20 mouse cellular contexts compared by ENCODE assay signal in genomic region chr7:130624299-130624698, GRCm38 (mm10). TPM values are rescaled to one million over a fixed set of nuclear protein-coding genes. Genes with fewer than 3 reads are reported as not detected.
DNase-seq lines count a peak whose midpoint lies in the region; ATAC-seq and TF ChIP-seq lines count a peak whose summit lies in the region.
"Had no signal": no experiment of that assay in that cellular context is flagged by ENCODE, and none has a peak within 500 bp of the region (broad histone marks: within the 10 kb centered on the region; RNA-seq: fewer than 3 reads in every experiment).

No protein-coding gene starts in this region.

- H3K9me3 ChIP-seq in heart, postnatal 0 days (replicated peaks; ENCODE audit: control insufficient read depth, low read length), result no peaks in the 10 kb centered on the region
- H3K9me3 ChIP-seq in embryonic facial prominence, embryonic 14.5 days (ENCODE audit: control insufficient read depth, low read length), result no peaks in the 10 kb centered on the region
- H3K9me3 ChIP-seq in embryonic facial prominence, embryonic 15.5 days (replicated peaks), result no peaks in the 10 kb centered on the region
- H3K9me3 ChIP-seq in stomach, embryonic 16.5 days (replicated peaks; ENCODE audit: control insufficient read depth, low read length), result no peaks in the 10 kb centered on the region
- H3K9me3 ChIP-seq: embryonic facial prominence, embryonic 12.5 days; forebrain, embryonic 12.5 days; hindbrain, embryonic 15.5 days had no signal

- H3K4me3 ChIP-seq in heart, postnatal 0 days (ENCODE audit: low read depth, low read length), result no peak overlapping the region
- no peak overlapping the region for H3K4me3 ChIP-seq in embryonic facial prominence, embryonic 14.5 days (ENCODE audit: low read depth, low read length)
- H3K4me3 ChIP-seq in embryonic facial prominence, embryonic 15.5 days (replicated peaks), result no peak overlapping the region
- no peak overlapping the region for H3K4me3 ChIP-seq in stomach, embryonic 16.5 days (replicated peaks; ENCODE audit: low read length)
- H3K4me3 ChIP-seq: embryonic facial prominence, embryonic 12.5 days; erythroblast, embryonic 14.5 days; forebrain, embryonic 12.5 days; heart, adult 2 months; hindbrain, embryonic 15.5 days had no signal

- H3K4me1 ChIP-seq in heart, postnatal 0 days (ENCODE audit: control insufficient read depth, insufficient read depth), result peaks cover 23% of the 10 kb centered on the region; the same call in 1 of the 2 replicates
- 0 out of 2 replicates have a peak, but pooled peaks cover 5% of the 10 kb centered on the region for H3K4me1 ChIP-seq in embryonic facial prominence, embryonic 14.5 days (ENCODE audit: control insufficient read depth, insufficient read depth, low read length)
- H3K4me1 ChIP-seq in embryonic facial prominence, embryonic 15.5 days, result 0 out of 2 replicates have a peak, but pooled peaks cover 29% of the 10 kb centered on the region
- H3K4me1 ChIP-seq in stomach, embryonic 16.5 days (ENCODE audit: control insufficient read depth, insufficient read depth, low read length), result 0 out of 2 replicates have a peak, but pooled peaks cover 3% of the 10 kb centered on the region
- H3K4me1 ChIP-seq: embryonic facial prominence, embryonic 12.5 days; forebrain, embryonic 12.5 days; hindbrain, embryonic 15.5 days had no signal

- H3K4me2 ChIP-seq in heart, postnatal 0 days (ENCODE audit: low read depth, low read length), result no peak overlapping the region
- H3K4me2 ChIP-seq in embryonic facial prominence, embryonic 14.5 days (ENCODE audit: low read depth, low read length), result no peak overlapping the region
- H3K4me2 ChIP-seq in embryonic facial prominence, embryonic 15.5 days (replicated peaks), result no peak overlapping the region
- H3K4me2 ChIP-seq in stomach, embryonic 16.5 days (ENCODE audit: low read depth, low read length), result no peak overlapping the region
- H3K4me2 ChIP-seq: embryonic facial prominence, embryonic 12.5 days; forebrain, embryonic 12.5 days; hindbrain, embryonic 15.5 days had no signal

- DNase-seq in heart, postnatal 0 days (ENCODE audit: low spot score), result no peak
- DNase-seq in heart, adult 9 months (ENCODE audit: low spot score in 2 of 2), result no peak
- peak; percentile 77 for DNase-seq in embryonic facial prominence, embryonic 14.5 days (ENCODE audit: low spot score)
- DNase-seq in adrenal gland, adult (ENCODE audit: inconsistent age in 2 of 2, low spot score in 1 of 2), result no peak
- DNase-seq in adrenal gland, adult 2 months, result no peak
- DNase-seq: adrenal gland, postnatal 10 days; cerebellum, adult 11 months; cerebellum, adult 8-10 months; embryo, embryonic 11 days; gastrocnemius, postnatal 10 days; heart, adult 2 months; heart, postnatal 36 days had no signal

- WGBS in heart, postnatal 0 days, result 97% methylated on average over 9 of the region's 9 CpGs
- 80% methylated on average over 9 of the region's 9 CpGs for whole genome bisulfite sequencing in embryonic facial prominence, embryonic 14.5 days
- 68% methylated on average over 9 of the region's 9 CpGs for WGBS in embryonic facial prominence, embryonic 15.5 days
- WGBS in stomach, embryonic 16.5 days, result 78% methylated on average over 9 of the region's 9 CpGs

- TF ChIP-seq EP300 in heart, postnatal 0 days (IDR thresholded peaks at IDR 0.05; ENCODE audit: low read depth), result no peak

- no peaks in the 10 kb centered on the region for H3K27me3 ChIP-seq in heart, postnatal 0 days (ENCODE audit: control insufficient read depth, insufficient read depth, low read length)
- no peaks in the 10 kb centered on the region for H3K27me3 ChIP-seq in embryonic facial prominence, embryonic 14.5 days (replicated peaks; ENCODE audit: control insufficient read depth, insufficient read depth, low read length)
- no peaks in the 10 kb centered on the region for H3K27me3 ChIP-seq in embryonic facial prominence, embryonic 15.5 days
- H3K27me3 ChIP-seq in stomach, embryonic 16.5 days (ENCODE audit: control insufficient read depth, insufficient read depth, low read length), result no peaks in the 10 kb centered on the region
- H3K27me3 ChIP-seq: embryonic facial prominence, embryonic 12.5 days; hindbrain, embryonic 15.5 days had no signal

- H3K27ac ChIP-seq in heart, postnatal 0 days (ENCODE audit: low read depth), result peak overlapping the region; percentile 54; the same call in 1 of the 2 replicates
- no peak overlapping the region for H3K27ac ChIP-seq in embryonic facial prominence, embryonic 14.5 days (replicated peaks; ENCODE audit: low read depth, low read length)
- no peak overlapping the region; the same call in 1 of the 2 replicates for H3K27ac ChIP-seq in embryonic facial prominence, embryonic 15.5 days (replicated peaks)
- H3K27ac ChIP-seq in stomach, embryonic 16.5 days (ENCODE audit: low read length), result 0 out of 2 replicates have a peak overlapping the region, but pooled peaks have one; percentile 29
- H3K27ac ChIP-seq: embryonic facial prominence, embryonic 12.5 days; forebrain, embryonic 12.5 days; heart, adult 2 months; hindbrain, embryonic 15.5 days had no signal

- H3K36me3 ChIP-seq in heart, postnatal 0 days (replicated peaks; ENCODE audit: control insufficient read depth, insufficient read depth, low read length), result no peaks in the 10 kb centered on the region
- no peaks in the 10 kb centered on the region for H3K36me3 ChIP-seq in embryonic facial prominence, embryonic 14.5 days (ENCODE audit: control insufficient read depth, insufficient read depth, low read length)
- H3K36me3 ChIP-seq in embryonic facial prominence, embryonic 15.5 days, result no peaks in the 10 kb centered on the region
- H3K36me3 ChIP-seq in stomach, embryonic 16.5 days (ENCODE audit: control insufficient read depth, insufficient read depth, low read length), result no peaks in the 10 kb centered on the region
- H3K36me3 ChIP-seq: embryonic facial prominence, embryonic 12.5 days; forebrain, embryonic 12.5 days; hindbrain, embryonic 15.5 days had no signal

- no peak for ATAC-seq in heart, postnatal 0 days (ENCODE audit: insufficient read depth, low read depth)
- ATAC-seq in embryonic facial prominence, embryonic 14.5 days (ENCODE audit: low read depth), result peak; percentile 81
- ATAC-seq in embryonic facial prominence, embryonic 15.5 days (ENCODE audit: insufficient number of reproducible peaks, low FRiP score, low TSS enrichment, low read depth), result peak; percentile 56; the same call in 1 of the 2 replicates
- peak; percentile 58; the same call in 1 of the 2 replicates for ATAC-seq in stomach, embryonic 16.5 days (ENCODE audit: insufficient read depth, low FRiP score)
- ATAC-seq: forebrain, embryonic 16.5 days; intestine, embryonic 16.5 days had no signal

- no peak overlapping the region for H3K9ac ChIP-seq in heart, postnatal 0 days (replicated peaks; ENCODE audit: low read depth, low read length)
- H3K9ac ChIP-seq in embryonic facial prominence, embryonic 14.5 days (ENCODE audit: low read depth, low read length), result no peak overlapping the region
- no peak overlapping the region for H3K9ac ChIP-seq in embryonic facial prominence, embryonic 15.5 days
- no peak overlapping the region for H3K9ac ChIP-seq in stomach, embryonic 16.5 days (ENCODE audit: low read length)
- H3K9ac ChIP-seq: embryonic facial prominence, embryonic 12.5 days; forebrain, embryonic 12.5 days; hindbrain, embryonic 15.5 days had no signal

- no peak for TF ChIP-seq CTCF in heart, postnatal 0 days (IDR thresholded peaks at IDR 0.05; ENCODE audit: low read depth)

RNA-seq across cellular contexts. Expression of gene Tacc2, which starts 47.1 kb away (rescaled TPM):
- 64.7 and 83.8 TPM in 2 replicates for total RNA-seq in heart, postnatal 0 days (2014; rRNA removed; ENCODE audit: low replicate concordance)
- polyA plus RNA-seq in heart, postnatal 0 days (2015; fragmentation: Nextera tagmentation; extraction: Ambion mirVana), result 33.7 and 39.0 TPM in 2 replicates
- 42.2 and 44.4 TPM in 2 replicates for polyA plus RNA-seq in embryonic facial prominence, embryonic 14.5 days (2014; fragmentation: Nextera tagmentation; extraction: Ambion mirVana)
- polyA plus RNA-seq in embryonic facial prominence, embryonic 15.5 days (2015; fragmentation: Nextera tagmentation; extraction: Ambion mirVana), result 39.7 and 46.0 TPM in 2 replicates
- polyA plus RNA-seq in stomach, embryonic 16.5 days (2015; fragmentation: Nextera tagmentation; extraction: Ambion mirVana), result 23.9 and 24.7 TPM in 2 replicates
- total RNA-seq in adrenal gland, adult 2 months (2021), result 10 to 100 TPM; 36.2 to 44.4 TPM
- polyA plus RNA-seq in adrenal gland, adult 2 months (2012; rRNA removed), result 37.0 and 43.0 TPM in 2 replicates

RNA-seq across cellular contexts. Expression of gene Nsmce4a, which starts 51.4 kb away (rescaled TPM):
- total RNA-seq in heart, postnatal 0 days (2014; rRNA removed; ENCODE audit: low replicate concordance), result 56.9 and 72.7 TPM in 2 replicates
- polyA plus RNA-seq in heart, postnatal 0 days (2015; fragmentation: Nextera tagmentation; extraction: Ambion mirVana), result 96.9 and 107 TPM in 2 replicates
- polyA plus RNA-seq in embryonic facial prominence, embryonic 14.5 days (2014; fragmentation: Nextera tagmentation; extraction: Ambion mirVana), result 142 and 159 TPM in 2 replicates
- 128 and 131 TPM in 2 replicates for polyA plus RNA-seq in embryonic facial prominence, embryonic 15.5 days (2015; fragmentation: Nextera tagmentation; extraction: Ambion mirVana)
- polyA plus RNA-seq in stomach, embryonic 16.5 days (2015; fragmentation: Nextera tagmentation; extraction: Ambion mirVana), result 92.7 and 103 TPM in 2 replicates
- total RNA-seq in adrenal gland, adult 2 months (2021), result 10 to 100 TPM; 54.1 to 68.9 TPM
- polyA plus RNA-seq in adrenal gland, adult 2 months (2012; rRNA removed), result 50.4 and 73.4 TPM in 2 replicates

Comparison
In these comparisons a context has a peak if more than half of its experiments do, and no peak if none do; other contexts are left out.
1. H3K27ac ChIP-seq: peak in heart, postnatal 0 days (single experiment) and stomach, embryonic 16.5 days (single experiment); none in embryonic facial prominence, embryonic 14.5 days (single experiment) and embryonic facial prominence, embryonic 15.5 days (single experiment).